Mouse (Mus musculus) C2C12 (cell line): ENCODE measurements around the gene Echs1. TPM values are rescaled to one million over a fixed set of nuclear protein-coding genes. Genes with fewer than 3 reads are reported as not detected.

ENCODE experiments used
- H3K27me3 ChIP-seq: one replicate; pipeline ENCODE4 v1.6.1; 2011; ENCODE audit not compliant: control insufficient read depth, insufficient read depth, insufficient read length
- H3K36me3 ChIP-seq: one replicate; pipeline ENCODE4 v1.6.1; 2011; ENCODE audit not compliant: control insufficient read depth, insufficient read depth
- H3K4me3 ChIP-seq: one replicate; pipeline ENCODE4 v1.5.1; 2011; ENCODE audit warnings: mild to moderate bottlenecking, control low read depth; ENCODE audit not compliant: poor library complexity, insufficient read depth, severe bottlenecking
- H3K79me2 ChIP-seq: one replicate; pipeline ENCODE4 v1.6.1; 2011; ENCODE audit not compliant: control insufficient read depth, insufficient read depth
- H3K79me3 ChIP-seq: one replicate; pipeline ENCODE4 v1.6.1; 2011; ENCODE audit warnings: low read depth, control low read depth
- H3ac ChIP-seq: one replicate; pipeline ENCODE3; 2011; ENCODE audit warnings: low read depth; ENCODE audit not compliant: control insufficient read depth, insufficient read length
- CEBPB ChIP-seq: IDR thresholded peaks from one replicate; pipeline ENCODE4 v1.6.1; 2011; ENCODE audit warnings: low read depth, mild to moderate bottlenecking, control low read depth, moderate library complexity
- CTCF ChIP-seq: IDR thresholded peaks from one replicate; pipeline ENCODE4 v1.5.1; 2011; ENCODE audit not compliant: control insufficient read depth, insufficient read depth, insufficient read length
- FOSL1 ChIP-seq: IDR thresholded peaks from one replicate; pipeline ENCODE4 v1.8.0; 2011; ENCODE audit warnings: mild to moderate bottlenecking, low read length; ENCODE audit not compliant: poor library complexity, insufficient read depth, severe bottlenecking
- MAX ChIP-seq: IDR thresholded peaks from one replicate; pipeline ENCODE4 v1.6.1; 2011; ENCODE audit warnings: mild to moderate bottlenecking, control low read depth
- MYOD1 ChIP-seq: IDR thresholded peaks from one replicate; pipeline ENCODE4 v1.6.1; 2011; ENCODE audit warnings: low read depth; ENCODE audit not compliant: control insufficient read depth, insufficient read length
- MYOG ChIP-seq: IDR thresholded peaks from one replicate; pipeline ENCODE4 v1.6.1; 2011; ENCODE audit not compliant: control insufficient read depth, insufficient read length; ENCODE audit errors: extremely low read depth
- USF1 ChIP-seq: IDR thresholded peaks from one replicate; pipeline ENCODE4 v1.6.1; 2011; ENCODE audit warnings: low read depth, mild to moderate bottlenecking, control low read depth, moderate library complexity
- polyA plus RNA-seq: library from polyadenylated mRNA; unstranded; fragments of >200 nt; fragmentation: generic; extraction: Trizol; gene quantifications from one replicate; pipeline ENCODE4 v1.2.1, GENCODE M21; 2012; ENCODE audit warnings: missing spikeins

Echs1 gene
- polyA plus RNA-seq, 1 experiment: 149 TPM

- Histone ChIP-seq H3ac (no peak overlapping the region), H3K36me3 (peaks cover 8% of the 10 kb centered on the region), H3K79me2 (no peaks in the 10 kb centered on the region), H3K79me3 (no peaks in the 10 kb centered on the region), H3K27me3 (no peaks in the 10 kb centered on the region), H3K4me3 (no peak overlapping the region)
- no peak for TF ChIP-seq MYOD1
- no peak for TF ChIP-seq MAX
Observed at GRCm38 (mm10) chr7:140101498-140101897, 14.8 kb downstream of the Echs1 start.

GRCm38 (mm10) chr7:140098466-140098865 is 17.8 kb downstream of the Echs1 start:
- TF ChIP-seq CEBPB (no peak), FOSL1 (no peak), MYOG (no peak), CTCF (no peak), MYOD1 (no peak), MAX (no peak), USF1 (no peak)
- Histone ChIP-seq H3K79me2 (no peaks in the 10 kb centered on the region), H3K27me3 (no peaks in the 10 kb centered on the region), H3K79me3 (no peaks in the 10 kb centered on the region), H3K36me3 (no peaks in the 10 kb centered on the region), H3ac (no peak overlapping the region), H3K4me3 (no peak overlapping the region)

GRCm38 (mm10) chr7:140096055-140096454 is 20.2 kb downstream of the Echs1 start:
- no peaks in the 10 kb centered on the region for H3K36me3 ChIP-seq
- no peak overlapping the region for H3ac ChIP-seq
- no peak for TF ChIP-seq MYOG
- TF ChIP-seq MAX: no peak
- no peak for TF ChIP-seq CEBPB
- no peak for TF ChIP-seq FOSL1
- no peak for TF ChIP-seq USF1
- no peak for TF ChIP-seq CTCF
- no peak for TF ChIP-seq MYOD1
- no peaks in the 10 kb centered on the region for H3K79me2 ChIP-seq
- no peaks in the 10 kb centered on the region for H3K27me3 ChIP-seq
- H3K4me3 ChIP-seq: no peak overlapping the region
- no peaks in the 10 kb centered on the region for H3K79me3 ChIP-seq

GRCm38 (mm10) chr7:140095556-140095955 is 20.7 kb downstream of the Echs1 start:
- Histone ChIP-seq H3K79me2 (no peaks in the 10 kb centered on the region), H3K79me3 (no peaks in the 10 kb centered on the region), H3K4me3 (no peak overlapping the region), H3K27me3 (no peaks in the 10 kb centered on the region), H3K36me3 (no peaks in the 10 kb centered on the region), H3ac (no peak overlapping the region)
- TF ChIP-seq CEBPB (no peak), MAX (no peak), MYOG (no peak), MYOD1 (no peak), FOSL1 (no peak), USF1 (no peak), CTCF (no peak)

GRCm38 (mm10) chr7:140094954-140095353 is 21.3 kb downstream of the Echs1 start:
- no peaks in the 10 kb centered on the region for H3K79me2 ChIP-seq
- no peak for TF ChIP-seq MYOG
- no peak for TF ChIP-seq CEBPB
- no peak for TF ChIP-seq FOSL1
- TF ChIP-seq CTCF: no peak
- TF ChIP-seq MYOD1: no peak

GRCm38 (mm10) chr7:140092924-140093528 is 23.2 kb downstream of the Echs1 start, which contains the start of gene Prap1:
Prap1 (plus strand) TSS chr7:140093395.
- TF ChIP-seq CEBPB (no peak), USF1 (no peak), CTCF (no peak), MAX (no peak), MYOD1 (no peak), MYOG (no peak), FOSL1 (no peak)
- Histone ChIP-seq H3K4me3 (no peak within 1 kb of the TSS), H3K79me2 (no peaks in the 10 kb centered on the region)

More at GRCm38 (mm10) chr7:140094954-140095353, 21.3 kb downstream of the Echs1 start:
- H3K4me3 ChIP-seq: no peak overlapping the region
- no peaks in the 10 kb centered on the region for H3K79me3 ChIP-seq
- no peaks in the 10 kb centered on the region for H3K36me3 ChIP-seq
- no peak overlapping the region for H3ac ChIP-seq
- no peaks in the 10 kb centered on the region for H3K27me3 ChIP-seq

More at GRCm38 (mm10) chr7:140092924-140093528, 23.2 kb downstream of the Echs1 start, which contains the start of gene Prap1:
- H3K79me3 ChIP-seq: no peaks in the 10 kb centered on the region
- no peak within 1 kb of the TSS for H3ac ChIP-seq
- no peaks in the 10 kb centered on the region for H3K27me3 ChIP-seq
- H3K36me3 ChIP-seq: no peaks in the 10 kb centered on the region
